Mouse (Mus musculus): ENCODE measurements around the gene Agpat1. TPM values are rescaled to one million over a fixed set of nuclear protein-coding genes. Genes with fewer than 3 reads are reported as not detected.
A peak's percentile ranks its signal among the peaks of the same experiment; 100 is the strongest.

Agpat1 gene
- polyA plus RNA-seq, 2 experiments = 53.3 to 150 TPM

DNA sequence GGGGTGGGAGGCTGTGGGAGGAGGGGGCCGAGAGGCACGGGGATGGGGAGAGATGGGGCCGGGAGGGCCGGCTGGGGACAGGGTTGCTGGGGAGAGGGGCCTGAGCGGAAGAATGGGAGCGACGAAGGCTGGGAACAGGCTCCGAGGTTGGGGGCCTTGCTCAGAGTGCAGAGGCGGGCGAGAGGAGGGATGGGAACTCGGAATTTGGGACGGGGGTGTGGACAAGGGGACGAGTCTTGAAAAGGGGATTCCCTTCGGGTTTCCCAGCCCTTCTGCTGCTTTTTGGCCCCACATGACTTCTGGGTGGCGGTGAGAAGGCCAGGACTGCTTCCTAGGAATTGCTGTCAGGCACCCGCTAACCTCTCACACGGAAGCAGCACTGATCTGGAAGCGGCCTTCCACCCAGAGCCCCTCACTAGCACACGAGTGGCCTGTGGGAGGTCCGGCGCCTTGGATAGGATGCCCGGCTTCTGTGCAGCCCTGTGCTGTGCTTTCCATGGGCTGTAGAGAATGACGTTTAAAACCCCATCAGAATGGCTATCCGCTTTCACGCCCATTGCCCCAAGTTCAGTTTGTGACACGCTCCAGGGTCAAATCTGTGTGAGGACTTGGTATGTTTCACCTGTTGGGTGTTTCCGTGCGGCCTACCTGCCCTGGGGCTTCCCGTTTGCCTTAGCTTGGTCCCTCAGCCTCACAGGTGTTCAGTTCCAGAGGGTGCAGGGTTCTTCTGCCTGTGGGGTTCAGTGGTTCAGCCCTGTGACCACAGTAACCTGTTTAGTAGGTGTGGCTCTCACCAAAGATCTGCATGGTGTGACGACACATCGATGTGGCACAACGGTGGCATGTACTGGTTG, 2.4 kb downstream of the Agpat1 start:
- Histone ChIP-seq H3K27me3 (ENCODE audit: control insufficient read depth, insufficient read depth, low read length) (no peaks in the 10 kb centered on the region), H3K9ac (ENCODE audit: low read depth, low read length, severe bottlenecking) (peak overlapping the region; percentile 88), H3K9me3 (ENCODE audit: control insufficient read depth, low read length) (no peaks in the 10 kb centered on the region), H3K4me1 (ENCODE audit: control insufficient read depth, insufficient read depth, low read length) (peaks cover 26% of the 10 kb centered on the region), H3K4me2 (replicated peaks; ENCODE audit: low read depth, low read length, severe bottlenecking) (peak overlapping the region; percentile 92), H3K27ac (replicated peaks; ENCODE audit: low read depth, low read length) (peak overlapping the region; percentile 44; the same call in 1 of the 2 replicates), H3K36me3 (ENCODE audit: control insufficient read depth, insufficient read depth, low read length) (peaks cover 28% of the 10 kb centered on the region), H3K4me3 (replicated peaks; ENCODE audit: low read length) (peak overlapping the region; percentile 95)
- 15% methylated on average over 28 of the region's 32 CpGs for WGBS
- no peak for ATAC-seq (ENCODE audit: low FRiP score, low read depth)
- TF ChIP-seq POLR2A (IDR thresholded peaks at IDR 0.05; ENCODE audit: borderline replicate concordance, extremely low read depth, insufficient read depth, insufficient read length) = no peak
- DNase-seq (ENCODE audit: low spot score) = no peak

- peak overlapping the region; percentile 8; the same call in 1 of the 2 replicates for H3K9ac ChIP-seq (ENCODE audit: low read depth, low read length, severe bottlenecking)
- DNase-seq (ENCODE audit: low spot score) (no peak), ATAC-seq (ENCODE audit: low FRiP score, low read depth) (no peak)
- peaks cover 19% of the 10 kb centered on the region for H3K4me1 ChIP-seq (ENCODE audit: control insufficient read depth, insufficient read depth, low read length)
- H3K9me3 ChIP-seq (ENCODE audit: control insufficient read depth, low read length) = no peaks in the 10 kb centered on the region
- H3K36me3 ChIP-seq (ENCODE audit: control insufficient read depth, insufficient read depth, low read length) = peaks cover 37% of the 10 kb centered on the region
- 73% methylated on average over 7 of the region's 7 CpGs for WGBS
- H3K27ac ChIP-seq (replicated peaks; ENCODE audit: low read depth, low read length) = no peak overlapping the region
- no peak overlapping the region for H3K4me2 ChIP-seq (replicated peaks; ENCODE audit: low read depth, low read length, severe bottlenecking)
- H3K4me3 ChIP-seq (replicated peaks; ENCODE audit: low read length) = no peak overlapping the region
- TF ChIP-seq POLR2A (IDR thresholded peaks at IDR 0.05; ENCODE audit: borderline replicate concordance, extremely low read depth, insufficient read depth, insufficient read length) = no peak
- H3K27me3 ChIP-seq (ENCODE audit: control insufficient read depth, insufficient read depth, low read length) = no peaks in the 10 kb centered on the region
Observed at GRCm38 (mm10) chr17:34607997-34608396, 3.9 kb downstream of the Agpat1 start.

- DNase-seq (ENCODE audit: low spot score) (no peak), ATAC-seq (ENCODE audit: low FRiP score, low read depth) (no peak)
- peaks cover 66% of the 10 kb centered on the region for H3K36me3 ChIP-seq (ENCODE audit: control insufficient read depth, insufficient read depth, low read length)
- H3K27me3 ChIP-seq (ENCODE audit: control insufficient read depth, insufficient read depth, low read length) = no peaks in the 10 kb centered on the region
- peaks cover 11% of the 10 kb centered on the region for H3K4me1 ChIP-seq (ENCODE audit: control insufficient read depth, insufficient read depth, low read length)
- H3K4me2 ChIP-seq (replicated peaks; ENCODE audit: low read depth, low read length, severe bottlenecking) = no peak overlapping the region
- no peaks in the 10 kb centered on the region for H3K9me3 ChIP-seq (ENCODE audit: control insufficient read depth, low read length)
- WGBS = 94% methylated on average over 8 of the region's 8 CpGs
- no peak overlapping the region for H3K9ac ChIP-seq (ENCODE audit: low read depth, low read length, severe bottlenecking)
- H3K27ac ChIP-seq (replicated peaks; ENCODE audit: low read depth, low read length) = no peak overlapping the region
- no peak for TF ChIP-seq POLR2A (IDR thresholded peaks at IDR 0.05; ENCODE audit: borderline replicate concordance, extremely low read depth, insufficient read depth, insufficient read length)
- no peak overlapping the region for H3K4me3 ChIP-seq (replicated peaks; ENCODE audit: low read length)
Observed at GRCm38 (mm10) chr17:34611050-34611449, 7.0 kb downstream of the Agpat1 start.

DNA sequence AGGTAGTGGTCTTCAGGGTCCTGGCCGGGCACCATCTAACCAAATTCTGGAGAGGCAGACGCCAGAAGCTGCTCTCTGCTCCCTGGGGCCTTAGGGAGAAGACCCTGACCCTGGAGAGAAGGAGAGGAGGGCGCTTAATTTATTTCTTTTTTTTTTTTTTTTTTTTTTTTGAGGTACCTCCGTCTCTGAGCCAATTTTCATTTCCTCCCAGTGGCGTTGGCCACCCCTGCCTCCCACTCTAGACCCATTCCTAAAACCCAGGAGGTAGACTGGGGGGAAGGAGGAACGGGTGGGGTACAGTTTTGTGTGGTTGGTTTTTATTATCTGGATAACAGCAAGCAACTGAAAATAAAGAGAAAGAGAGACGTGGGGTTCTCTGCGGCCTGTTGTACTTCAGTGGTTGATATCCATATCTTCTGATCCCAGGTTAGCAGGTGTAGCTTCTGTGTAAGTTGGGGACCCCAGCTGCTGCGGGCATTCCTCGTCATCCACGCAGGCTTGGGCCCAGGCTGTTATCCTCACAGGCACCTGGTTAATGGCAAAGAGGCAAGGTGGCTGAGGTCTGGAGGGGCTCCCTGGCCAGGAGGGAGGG, 9.1 kb downstream of the Agpat1 start:
- ATAC-seq (ENCODE audit: low FRiP score, low read depth) (no peak), DNase-seq (ENCODE audit: low spot score) (no peak)
- H3K4me2 ChIP-seq (replicated peaks; ENCODE audit: low read depth, low read length, severe bottlenecking) = no peak overlapping the region
- H3K27ac ChIP-seq (replicated peaks; ENCODE audit: low read depth, low read length) = no peak overlapping the region
- H3K36me3 ChIP-seq (ENCODE audit: control insufficient read depth, insufficient read depth, low read length) = peaks cover 77% of the 10 kb centered on the region
- H3K4me1 ChIP-seq (ENCODE audit: control insufficient read depth, insufficient read depth, low read length) = 0 out of 2 replicates have a peak, but pooled peaks cover 4% of the 10 kb centered on the region
- no peak overlapping the region for H3K4me3 ChIP-seq (replicated peaks; ENCODE audit: low read length)
- TF ChIP-seq POLR2A (IDR thresholded peaks at IDR 0.05; ENCODE audit: borderline replicate concordance, extremely low read depth, insufficient read depth, insufficient read length) = no peak
- no peaks in the 10 kb centered on the region for H3K9me3 ChIP-seq (ENCODE audit: control insufficient read depth, low read length)
- no peaks in the 10 kb centered on the region for H3K27me3 ChIP-seq (ENCODE audit: control insufficient read depth, insufficient read depth, low read length)
- 83% methylated on average over 11 of the region's 11 CpGs for WGBS
- no peak overlapping the region for H3K9ac ChIP-seq (ENCODE audit: low read depth, low read length, severe bottlenecking)

- Histone ChIP-seq H3K4me2 (replicated peaks; ENCODE audit: low read depth, low read length, severe bottlenecking) (no peak overlapping the region), H3K9ac (ENCODE audit: low read depth, low read length, severe bottlenecking) (no peak overlapping the region), H3K27me3 (ENCODE audit: control insufficient read depth, insufficient read depth, low read length) (no peaks in the 10 kb centered on the region), H3K4me1 (ENCODE audit: control insufficient read depth, insufficient read depth, low read length) (0 out of 2 replicates have a peak, but pooled peaks cover under 1% of the 10 kb centered on the region), H3K9me3 (ENCODE audit: control insufficient read depth, low read length) (no peaks in the 10 kb centered on the region), H3K27ac (replicated peaks; ENCODE audit: low read depth, low read length) (no peak overlapping the region), H3K36me3 (ENCODE audit: control insufficient read depth, insufficient read depth, low read length) (peaks cover 74% of the 10 kb centered on the region), H3K4me3 (replicated peaks; ENCODE audit: low read length) (no peak overlapping the region)
- no peak for TF ChIP-seq POLR2A (IDR thresholded peaks at IDR 0.05; ENCODE audit: borderline replicate concordance, extremely low read depth, insufficient read depth, insufficient read length)
- ATAC-seq (ENCODE audit: low FRiP score, low read depth) (no peak), DNase-seq (ENCODE audit: low spot score) (no peak)
- WGBS = 94% methylated on average over 10 of the region's 10 CpGs
Observed at GRCm38 (mm10) chr17:34613830-34614229, 9.8 kb downstream of the Agpat1 start.

Measured in limb, embryonic 14.5 days (tissue).